ENCODE assay signal across 24 mouse cellular contexts in the genomic region with DNA sequence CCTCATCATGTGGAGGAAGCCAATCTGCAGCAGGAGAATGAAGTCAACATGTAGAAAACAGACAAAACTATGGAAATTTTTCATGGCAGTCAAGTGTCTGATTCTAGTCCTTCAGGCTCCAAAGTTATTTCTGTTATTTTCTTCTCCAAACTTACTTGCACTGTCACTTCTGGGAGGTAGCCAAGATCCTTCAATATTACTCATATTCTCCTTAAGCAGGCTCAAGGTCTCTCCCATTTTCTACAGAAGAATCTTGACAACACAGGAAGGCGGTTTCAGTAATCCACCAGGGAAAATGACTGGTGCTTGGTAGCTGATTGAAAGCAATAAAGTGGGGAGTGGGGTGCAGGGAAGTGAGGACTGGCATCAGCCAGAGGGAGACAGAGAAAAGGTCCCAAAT. TPM values are rescaled to one million over a fixed set of nuclear protein-coding genes. Genes with fewer than 3 reads are reported as not detected.
A peak's percentile ranks its signal among the peaks of the same experiment; 100 is the strongest.
DNase-seq lines count a peak whose midpoint lies in the region; TF ChIP-seq lines count a peak whose summit lies in the region.
"Had no signal": no experiment of that assay in that cellular context is flagged by ENCODE, and none has a peak within 500 bp of the region (broad histone marks: within the 10 kb centered on the region; RNA-seq: fewer than 3 reads in every experiment).

No protein-coding gene starts in this region.

- no peak overlapping the region for H3K4me3 ChIP-seq in lung, adult 2 months (replicated peaks; ENCODE audit: extremely low read depth, low read depth, low read length)
- H3K4me3 ChIP-seq: embryonic facial prominence, embryonic 12.5 days; embryonic facial prominence, embryonic 15.5 days; erythroblast, embryonic 14.5 days; forebrain, embryonic 10.5 days; forebrain, embryonic 13.5 days; heart, adult 2 months; hindbrain, embryonic 10.5 days; hindbrain, embryonic 13.5 days; intestine, embryonic 15.5 days had no signal

- H3K4me1 ChIP-seq in lung, adult 2 months (ENCODE audit: control insufficient read depth, insufficient read depth, low read length): peaks cover 5% of the 10 kb centered on the region
- H3K4me1 ChIP-seq: embryonic facial prominence, embryonic 12.5 days; embryonic facial prominence, embryonic 15.5 days; forebrain, embryonic 13.5 days; hindbrain, embryonic 10.5 days; hindbrain, embryonic 13.5 days; intestine, embryonic 15.5 days had no signal

- intact Hi-C loops in heart, postnatal 36 days (cut with DNase I): no loop called here

- no peak for TF ChIP-seq POLR2A in lung, adult 2 months (IDR thresholded peaks at IDR 0.05; ENCODE audit: borderline replicate concordance, extremely low read depth, low read depth, low read length)

- DNase-seq in lung, postnatal 25 days (ENCODE audit: low spot score): peak; percentile 56
- DNase-seq in lung, adult 2 months: no peak
- DNase-seq in 3T3-L1 (ENCODE audit: low read depth, low spot score) (peak; percentile 92), adipocyte (ENCODE audit: low spot score) (peak; percentile 89)
- peak; percentile 21 for DNase-seq in fibroblast of lung, adult 2 months (ENCODE audit: low read depth)
- no peak for DNase-seq in urinary bladder, postnatal 4 days (ENCODE audit: low spot score in 2 of 2)
- no peak for DNase-seq in heart, postnatal 36 days
- DNase-seq in gastrocnemius, postnatal 4 days (ENCODE audit: low spot score in 2 of 2): no peak
- DNase-seq: adrenal gland, adult 8-10 months; adrenal gland, postnatal 25 days; B cell, adult 2 months; cerebellum, adult 18-20 months; cerebellum, adult 9-10 months; cerebellum, postnatal 25 days; gastrocnemius, postnatal 25 days; heart, adult 2 months had no signal

- no peak for TF ChIP-seq CTCF in lung, adult 2 months (IDR thresholded peaks at IDR 0.05; ENCODE audit: insufficient read depth, low read length)

- 56% methylated on average over 1 of the region's 1 CpGs for WGBS in lung, adult 2 months

RNA-seq across cellular contexts. Expression of gene Csgalnact2, which starts 16.2 kb away (rescaled TPM):
- 8.0 and 10.7 TPM in 2 replicates for polyA plus RNA-seq in lung, adult 2 months (2012; rRNA removed)
- 10 to 100 TPM; 18.2 to 18.5 TPM for total RNA-seq in heart, postnatal 36 days (2021)
- total RNA-seq in gastrocnemius, postnatal 4 days (2021): 10 to 100 TPM; 19.4 to 22.8 TPM

Comparison
In these comparisons a context has a peak if more than half of its experiments do, and no peak if none do; other contexts are left out.
1. DNase-seq: peak in lung, postnatal 25 days (single experiment), 3T3-L1 (single experiment), adipocyte (single experiment) and fibroblast of lung, adult 2 months (single experiment); none in lung, adult 2 months (single experiment), urinary bladder, postnatal 4 days (0 of 2), heart, postnatal 36 days (0 of 2) and gastrocnemius, postnatal 4 days (0 of 2).